In genomic region chr5:123344963-123345852, GRCm38 (mm10) we compare ENCODE assay signal across 8 mouse cellular contexts. TPM values are rescaled to one million over a fixed set of nuclear protein-coding genes. Genes with fewer than 3 reads are reported as not detected.
DNase-seq lines count a peak whose midpoint lies in the region; ATAC-seq and TF ChIP-seq lines count a peak whose summit lies in the region.

No protein-coding gene starts in this region.

- WGBS in heart, embryonic 15.5 days = under 1% methylated on average over 83 of the region's 87 CpGs
- WGBS in lung, adult 2 months = under 1% methylated on average over 84 of the region's 87 CpGs
- WGBS in olfactory bulb, adult 2 months = under 1% methylated on average over 81 of the region's 87 CpGs

- H3K4me1 ChIP-seq in heart, embryonic 15.5 days (replicated peaks) = peaks cover 36% of the 10 kb centered on the region
- 0 out of 2 replicates have a peak, but pooled peaks cover 2% of the 10 kb centered on the region for H3K4me1 ChIP-seq in lung, adult 2 months (ENCODE audit: control insufficient read depth, insufficient read depth, low read length)
- peaks cover 17% of the 10 kb centered on the region for H3K4me1 ChIP-seq in olfactory bulb, adult 2 months (ENCODE audit: control insufficient read depth, insufficient read depth, low read length)

- peak overlapping the region; percentile 97 for H3K27ac ChIP-seq in heart, embryonic 15.5 days
- H3K27ac ChIP-seq in olfactory bulb, adult 2 months (ENCODE audit: insufficient read depth, low read depth, low read length) = peak overlapping the region; percentile 89

- no peaks in the 10 kb centered on the region for H3K9me3 ChIP-seq in heart, embryonic 15.5 days (replicated peaks)

- no peaks in the 10 kb centered on the region for H3K36me3 ChIP-seq in C2C12 (ENCODE audit: control insufficient read depth, insufficient read depth)
- no peaks in the 10 kb centered on the region for H3K36me3 ChIP-seq in heart, embryonic 15.5 days

- peak overlapping the region; percentile 63 for H3K4me3 ChIP-seq in C2C12 (ENCODE audit: insufficient read depth, poor library complexity, severe bottlenecking)
- H3K4me3 ChIP-seq in heart, embryonic 15.5 days = peak overlapping the region; percentile 88
- peak overlapping the region; percentile 88 for H3K4me3 ChIP-seq in lung, adult 2 months (replicated peaks; ENCODE audit: extremely low read depth, low read depth, low read length)
- H3K4me3 ChIP-seq in olfactory bulb, adult 2 months (ENCODE audit: insufficient read depth, low read depth, low read length) = peak overlapping the region; percentile 65

- peaks cover 42% of the 10 kb centered on the region for H3K79me2 ChIP-seq in C2C12 (ENCODE audit: control insufficient read depth, insufficient read depth)

- 0 out of 2 replicates have a peak, but pooled peaks have one; percentile 27 for ATAC-seq in erythroblast, adult 5-6 weeks (replicated peaks; ENCODE audit: low FRiP score, poor library complexity, severe bottlenecking)
- ATAC-seq in heart, embryonic 15.5 days (replicated peaks; ENCODE audit: insufficient number of reproducible peaks, insufficient read depth, low FRiP score, low read depth) = peak; percentile 44

- H3K79me3 ChIP-seq in C2C12 (ENCODE audit: low read depth) = peaks cover 9% of the 10 kb centered on the region

- TF ChIP-seq CTCF in C2C12 (IDR thresholded peaks at IDR 0.05; ENCODE audit: control insufficient read depth, insufficient read depth, insufficient read length) = no peak
- no peak for TF ChIP-seq CTCF in lung, adult 2 months (IDR thresholded peaks at IDR 0.05; ENCODE audit: insufficient read depth, low read length)
- no peak for TF ChIP-seq CTCF in olfactory bulb, adult 2 months (IDR thresholded peaks at IDR 0.05; ENCODE audit: insufficient read depth, low read depth, low read length)

- DNase-seq in adrenal gland, postnatal 4 days (ENCODE audit: low spot score in 2 of 2) = peak; percentile 13 to 26
- peak; percentile 66 to 84 for DNase-seq in kidney, postnatal 25 days
- DNase-seq in lung, adult 2 months = peak; percentile 62
- DNase-seq in thymus, postnatal 0 days (ENCODE audit: low spot score) = peak; percentile 74

- H3K9ac ChIP-seq in heart, embryonic 15.5 days = peak overlapping the region; percentile 90

- peak overlapping the region; percentile 95 for H3ac ChIP-seq in C2C12 (ENCODE audit: control insufficient read depth, insufficient read length, low read depth)

- no peaks in the 10 kb centered on the region for H3K27me3 ChIP-seq in C2C12 (ENCODE audit: control insufficient read depth, insufficient read depth, insufficient read length)
- no peaks in the 10 kb centered on the region for H3K27me3 ChIP-seq in heart, embryonic 15.5 days

- TF ChIP-seq POLR2A in lung, adult 2 months (IDR thresholded peaks at IDR 0.05; ENCODE audit: borderline replicate concordance, extremely low read depth, low read depth, low read length) = peak; percentile 36; the same call in 1 of the 2 replicates
- TF ChIP-seq POLR2A in olfactory bulb, adult 2 months (IDR thresholded peaks at IDR 0.05; ENCODE audit: insufficient read depth, low read depth, low read length) = no peak

- peak overlapping the region; percentile 91 for H3K4me2 ChIP-seq in heart, embryonic 15.5 days

TF ChIP-seq in C2C12, 6 proteins besides CTCF, POLR2A, EP300 and RAD21:
- TF ChIP-seq MAX (IDR thresholded peaks at IDR 0.05) = no peak
- no peak for TF ChIP-seq MYOG (IDR thresholded peaks at IDR 0.05; ENCODE audit: control insufficient read depth, extremely low read depth, insufficient read length)
- TF ChIP-seq MYOD1 (IDR thresholded peaks at IDR 0.05; ENCODE audit: control insufficient read depth, insufficient read length, low read depth) = no peak
- no peak for TF ChIP-seq USF1 (IDR thresholded peaks at IDR 0.05; ENCODE audit: low read depth)

RNA-seq across cellular contexts. Expression of gene Bcl7a, which starts 1.6 kb away (rescaled TPM):
- 5.6 TPM for polyA plus RNA-seq in C2C12 (2012; fragmentation: generic; extraction: Trizol)
- 10 to 100 TPM; 21.8 to 29.2 TPM for total RNA-seq in adrenal gland, postnatal 4 days (2021)
- total RNA-seq in erythroblast, adult 5-6 weeks (2015; ENCODE audit: low replicate concordance) = 3.8 and 8.3 TPM in 2 replicates
- 3.1 and 3.3 TPM in 2 replicates for total RNA-seq in erythroblast, adult 5-6 weeks (2017; ENCODE audit: low replicate concordance)
- 12.4 and 15.4 TPM in 2 replicates for polyA plus RNA-seq in heart, embryonic 15.5 days (2015; fragmentation: Nextera tagmentation; extraction: Ambion mirVana)
- polyA plus RNA-seq in lung, adult 2 months (2012; rRNA removed) = 9.4 and 11.9 TPM in 2 replicates
- polyA plus RNA-seq in olfactory bulb, adult 2 months (2012; ENCODE audit: insufficient read depth, insufficient read length, low replicate concordance, missing spikeins) = not detected in 2 replicates
- polyA plus RNA-seq in thymus, postnatal 0 days (2015; fragmentation: Nextera tagmentation; extraction: Ambion mirVana) = 17.6 and 21.5 TPM in 2 replicates

RNA-seq across cellular contexts. Expression of gene Mlxip, which starts 49.4 kb away (rescaled TPM):
- 4.0 TPM for polyA plus RNA-seq in C2C12 (2012; fragmentation: generic; extraction: Trizol)
- total RNA-seq in adrenal gland, postnatal 4 days (2021) = 10 to 100 TPM; 30.2 to 35.1 TPM
- total RNA-seq in erythroblast, adult 5-6 weeks (2015; ENCODE audit: low replicate concordance) = 4.4 and 7.9 TPM in 2 replicates
- 1.5 and 2.5 TPM in 2 replicates for total RNA-seq in erythroblast, adult 5-6 weeks (2017; ENCODE audit: low replicate concordance)
- polyA plus RNA-seq in heart, embryonic 15.5 days (2015; fragmentation: Nextera tagmentation; extraction: Ambion mirVana) = 9.1 and 14.4 TPM in 2 replicates
- 61.2 and 75.4 TPM in 2 replicates for polyA plus RNA-seq in lung, adult 2 months (2012; rRNA removed)
- not detected in 2 replicates for polyA plus RNA-seq in olfactory bulb, adult 2 months (2012; ENCODE audit: insufficient read depth, insufficient read length, low replicate concordance, missing spikeins)
- 7.3 and 8.2 TPM in 2 replicates for polyA plus RNA-seq in thymus, postnatal 0 days (2015; fragmentation: Nextera tagmentation; extraction: Ambion mirVana)

Comparison
In these comparisons a context has a peak if more than half of its experiments do, and no peak if none do; other contexts are left out.
1. Peak in every context shown above with its lines: DNase-seq, ATAC-seq, H3K4me3 ChIP-seq and H3K27ac ChIP-seq.
2. DNase-seq: peak in every context shown above with its lines; median percentile 75 in kidney, postnatal 25 days; 74 in thymus, postnatal 0 days; 62 in lung, adult 2 months; 20 in adrenal gland, postnatal 4 days.